Mouse (Mus musculus): ENCODE data around the gene Cxcl15. TPM values are rescaled to one million over a fixed set of nuclear protein-coding genes. Genes with fewer than 3 reads are reported as not detected.

Cxcl15 gene
- not detected for polyA plus RNA-seq (2012; fragmentation: generic; extraction: Trizol)
- long read RNA-seq, experiment 1: 0 reads
- long read RNA-seq, experiment 2: 0 reads

- H3ac ChIP-seq (ENCODE audit: control insufficient read depth, insufficient read length, low read depth): no peak within 1 kb of the TSS
- H3K79me3 ChIP-seq (ENCODE audit: low read depth): no peaks in the 10 kb centered on the region
- H3K79me2 ChIP-seq (ENCODE audit: control insufficient read depth, insufficient read depth): no peaks in the 10 kb centered on the region
- no peaks in the 10 kb centered on the region for H3K36me3 ChIP-seq (ENCODE audit: control insufficient read depth, insufficient read depth)
- H3K4me3 ChIP-seq (ENCODE audit: insufficient read depth, poor library complexity, severe bottlenecking): no peak within 1 kb of the TSS
- no peak for TF ChIP-seq MYOD1 (IDR thresholded peaks at IDR 0.05; ENCODE audit: control insufficient read depth, insufficient read length, low read depth)
- no peak for TF ChIP-seq MAX (IDR thresholded peaks at IDR 0.05)
- no peak for TF ChIP-seq FOSL1 (IDR thresholded peaks at IDR 0.05; ENCODE audit: insufficient read depth, low read length, poor library complexity, severe bottlenecking)
- TF ChIP-seq CEBPB (IDR thresholded peaks at IDR 0.05; ENCODE audit: low read depth): no peak
- no peaks in the 10 kb centered on the region for H3K27me3 ChIP-seq (ENCODE audit: control insufficient read depth, insufficient read depth, insufficient read length)
Measured at GRCm38 (mm10) chr5:90794195-90794625, at the start of gene Cxcl15. Cxcl15 (plus strand) TSS chr5:90794534.

- Histone ChIP-seq H3K79me3 (ENCODE audit: low read depth) (no peaks in the 10 kb centered on the region), H3K4me3 (ENCODE audit: insufficient read depth, poor library complexity, severe bottlenecking) (no peak overlapping the region), H3K27me3 (ENCODE audit: control insufficient read depth, insufficient read depth, insufficient read length) (no peaks in the 10 kb centered on the region), H3K79me2 (ENCODE audit: control insufficient read depth, insufficient read depth) (no peaks in the 10 kb centered on the region), H3K36me3 (ENCODE audit: control insufficient read depth, insufficient read depth) (no peaks in the 10 kb centered on the region), H3ac (ENCODE audit: control insufficient read depth, insufficient read length, low read depth) (no peak overlapping the region)
- TF ChIP-seq USF1 (IDR thresholded peaks at IDR 0.05; ENCODE audit: low read depth): peak; percentile 60
- TF ChIP-seq MAX (IDR thresholded peaks at IDR 0.05): no peak
- TF ChIP-seq CEBPB (IDR thresholded peaks at IDR 0.05; ENCODE audit: low read depth): peak; percentile 99
- TF ChIP-seq MYOD1 (IDR thresholded peaks at IDR 0.05; ENCODE audit: control insufficient read depth, insufficient read length, low read depth): no peak
- no peak for TF ChIP-seq CTCF (IDR thresholded peaks at IDR 0.05; ENCODE audit: control insufficient read depth, insufficient read depth, insufficient read length)
- peak; percentile 80 for TF ChIP-seq FOSL1 (IDR thresholded peaks at IDR 0.05; ENCODE audit: insufficient read depth, low read length, poor library complexity, severe bottlenecking)
- no peak for TF ChIP-seq MYOG (IDR thresholded peaks at IDR 0.05; ENCODE audit: control insufficient read depth, extremely low read depth, insufficient read length)
Measured at GRCm38 (mm10) chr5:90753934-90754333, 40.4 kb upstream of the Cxcl15 start.

- Histone ChIP-seq H3K27me3 (ENCODE audit: control insufficient read depth, insufficient read depth, insufficient read length) (no peaks in the 10 kb centered on the region), H3K79me3 (ENCODE audit: low read depth) (no peaks in the 10 kb centered on the region), H3K4me3 (ENCODE audit: insufficient read depth, poor library complexity, severe bottlenecking) (no peak overlapping the region), H3ac (ENCODE audit: control insufficient read depth, insufficient read length, low read depth) (no peak overlapping the region), H3K36me3 (ENCODE audit: control insufficient read depth, insufficient read depth) (no peaks in the 10 kb centered on the region), H3K79me2 (ENCODE audit: control insufficient read depth, insufficient read depth) (no peaks in the 10 kb centered on the region)
- TF ChIP-seq MYOD1 (IDR thresholded peaks at IDR 0.05; ENCODE audit: control insufficient read depth, insufficient read length, low read depth) (no peak), USF1 (IDR thresholded peaks at IDR 0.05; ENCODE audit: low read depth) (no peak), CEBPB (IDR thresholded peaks at IDR 0.05; ENCODE audit: low read depth) (no peak), MYOG (IDR thresholded peaks at IDR 0.05; ENCODE audit: control insufficient read depth, extremely low read depth, insufficient read length) (no peak), FOSL1 (IDR thresholded peaks at IDR 0.05; ENCODE audit: insufficient read depth, low read length, poor library complexity, severe bottlenecking) (no peak), CTCF (IDR thresholded peaks at IDR 0.05; ENCODE audit: control insufficient read depth, insufficient read depth, insufficient read length) (no peak), MAX (IDR thresholded peaks at IDR 0.05) (no peak)
Measured at GRCm38 (mm10) chr5:90758020-90758605, 36.2 kb upstream of the Cxcl15 start.

- no peaks in the 10 kb centered on the region for H3K36me3 ChIP-seq (ENCODE audit: control insufficient read depth, insufficient read depth)
- no peak within 1 kb of the TSS for H3ac ChIP-seq (ENCODE audit: control insufficient read depth, insufficient read length, low read depth)
- peak within 1 kb of the TSS; percentile 27 for H3K4me3 ChIP-seq (ENCODE audit: insufficient read depth, poor library complexity, severe bottlenecking)
- H3K79me2 ChIP-seq (ENCODE audit: control insufficient read depth, insufficient read depth): no peaks in the 10 kb centered on the region
- H3K79me3 ChIP-seq (ENCODE audit: low read depth): no peaks in the 10 kb centered on the region
- no peaks in the 10 kb centered on the region for H3K27me3 ChIP-seq (ENCODE audit: control insufficient read depth, insufficient read depth, insufficient read length)
- TF ChIP-seq MAX (IDR thresholded peaks at IDR 0.05): no peak
- no peak for TF ChIP-seq CEBPB (IDR thresholded peaks at IDR 0.05; ENCODE audit: low read depth)
- TF ChIP-seq CTCF (IDR thresholded peaks at IDR 0.05; ENCODE audit: control insufficient read depth, insufficient read depth, insufficient read length): no peak
- no peak for TF ChIP-seq MYOG (IDR thresholded peaks at IDR 0.05; ENCODE audit: control insufficient read depth, extremely low read depth, insufficient read length)
- no peak for TF ChIP-seq FOSL1 (IDR thresholded peaks at IDR 0.05; ENCODE audit: insufficient read depth, low read length, poor library complexity, severe bottlenecking)
- TF ChIP-seq USF1 (IDR thresholded peaks at IDR 0.05; ENCODE audit: low read depth): no peak
- TF ChIP-seq MYOD1 (IDR thresholded peaks at IDR 0.05; ENCODE audit: control insufficient read depth, insufficient read length, low read depth): no peak
Measured at GRCm38 (mm10) chr5:90759077-90760065, 35.0 kb upstream of the Cxcl15 start, which contains the start of gene Cxcl5. Cxcl5 (plus strand) TSS chr5:90759360.

- Histone ChIP-seq H3K27me3 (ENCODE audit: control insufficient read depth, insufficient read depth, insufficient read length) (no peaks in the 10 kb centered on the region), H3K79me2 (ENCODE audit: control insufficient read depth, insufficient read depth) (no peaks in the 10 kb centered on the region), H3K36me3 (ENCODE audit: control insufficient read depth, insufficient read depth) (no peaks in the 10 kb centered on the region), H3ac (ENCODE audit: control insufficient read depth, insufficient read length, low read depth) (no peak overlapping the region), H3K4me3 (ENCODE audit: insufficient read depth, poor library complexity, severe bottlenecking) (no peak overlapping the region), H3K79me3 (ENCODE audit: low read depth) (no peaks in the 10 kb centered on the region)
- TF ChIP-seq MAX (IDR thresholded peaks at IDR 0.05) (no peak), MYOG (IDR thresholded peaks at IDR 0.05; ENCODE audit: control insufficient read depth, extremely low read depth, insufficient read length) (no peak), CTCF (IDR thresholded peaks at IDR 0.05; ENCODE audit: control insufficient read depth, insufficient read depth, insufficient read length) (no peak), MYOD1 (IDR thresholded peaks at IDR 0.05; ENCODE audit: control insufficient read depth, insufficient read length, low read depth) (no peak), FOSL1 (IDR thresholded peaks at IDR 0.05; ENCODE audit: insufficient read depth, low read length, poor library complexity, severe bottlenecking) (no peak), CEBPB (IDR thresholded peaks at IDR 0.05; ENCODE audit: low read depth) (no peak), USF1 (IDR thresholded peaks at IDR 0.05; ENCODE audit: low read depth) (no peak)
Measured at GRCm38 (mm10) chr5:90760303-90760702, 34.0 kb upstream of the Cxcl15 start.

All from C2C12 (cell line).